Mouse (Mus musculus): ENCODE measurements around the gene Rarg. TPM values are rescaled to one million over a fixed set of nuclear protein-coding genes. Genes with fewer than 3 reads are reported as not detected.

The Rarg gene
- polyA plus RNA-seq, 1 experiment, result 0.09 TPM

DNA sequence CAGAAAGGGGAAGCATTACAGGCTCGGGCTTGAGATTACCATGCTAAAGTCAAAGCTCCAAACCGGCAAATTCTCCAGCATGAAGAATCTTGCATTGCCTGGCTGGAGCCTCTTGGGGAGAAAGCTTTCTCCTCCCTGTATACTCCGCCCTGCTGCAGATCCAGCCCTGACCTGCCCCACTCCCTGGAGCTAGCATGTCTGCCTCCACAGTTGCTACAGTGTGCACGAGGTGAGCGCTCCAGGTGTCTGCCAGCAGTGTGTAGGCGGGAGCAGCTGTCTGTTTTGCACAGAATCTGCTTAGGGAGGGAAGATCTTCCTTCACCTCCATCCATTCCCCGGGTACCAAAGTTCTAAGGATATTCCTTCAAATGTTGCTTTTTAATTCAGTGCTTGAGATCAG, 5.3 kb upstream of the Rarg start:
- peaks cover 2% of the 10 kb centered on the region; the same call in 1 of the 2 replicates for H3K9me3 ChIP-seq (ENCODE audit: control insufficient read depth, low read length)
- peaks cover 52% of the 10 kb centered on the region for H3K27me3 ChIP-seq (ENCODE audit: control insufficient read depth)
- TF ChIP-seq TAL1 (IDR thresholded peaks at IDR 0.05; ENCODE audit: low read length) (no peak), GATA1 (IDR thresholded peaks at IDR 0.05; ENCODE audit: low read length) (no peak)
- no peak overlapping the region for H3K4me3 ChIP-seq (replicated peaks)
- H3K36me3 ChIP-seq (ENCODE audit: control insufficient read depth), result no peaks in the 10 kb centered on the region
- H3K4me1 ChIP-seq (ENCODE audit: control insufficient read depth), result peaks cover 5% of the 10 kb centered on the region

GRCm38 (mm10) chr15:102258581-102259253, 1.4 kb upstream of the Rarg start:
- peaks cover 5% of the 10 kb centered on the region for H3K4me1 ChIP-seq (ENCODE audit: control insufficient read depth)
- peaks cover 2% of the 10 kb centered on the region; the same call in 1 of the 2 replicates for H3K9me3 ChIP-seq (ENCODE audit: control insufficient read depth, low read length)
- no peak for TF ChIP-seq TAL1 (IDR thresholded peaks at IDR 0.05; ENCODE audit: low read length)
- H3K27me3 ChIP-seq (ENCODE audit: control insufficient read depth), result peaks cover 84% of the 10 kb centered on the region
- no peak overlapping the region for H3K4me3 ChIP-seq (replicated peaks)
- no peaks in the 10 kb centered on the region for H3K36me3 ChIP-seq (ENCODE audit: control insufficient read depth)

- H3K36me3 ChIP-seq (ENCODE audit: control insufficient read depth), result no peaks in the 10 kb centered on the region
- H3K4me3 ChIP-seq (replicated peaks), result no peak overlapping the region
- H3K27me3 ChIP-seq (ENCODE audit: control insufficient read depth), result peaks cover 87% of the 10 kb centered on the region
- H3K4me1 ChIP-seq (ENCODE audit: control insufficient read depth), result peaks cover 5% of the 10 kb centered on the region
- peaks cover 2% of the 10 kb centered on the region; the same call in 1 of the 2 replicates for H3K9me3 ChIP-seq (ENCODE audit: control insufficient read depth, low read length)
- TF ChIP-seq GATA1 (IDR thresholded peaks at IDR 0.05; ENCODE audit: low read length) (no peak), TAL1 (IDR thresholded peaks at IDR 0.05; ENCODE audit: low read length) (no peak)
Observed at GRCm38 (mm10) chr15:102258076-102258470, 756 bp upstream of the Rarg start.

GRCm38 (mm10) chr15:102256431-102257201, 701 bp downstream of the Rarg start:
- no peak for TF ChIP-seq GATA1 (IDR thresholded peaks at IDR 0.05; ENCODE audit: low read length)
- TF ChIP-seq TAL1 (IDR thresholded peaks at IDR 0.05; ENCODE audit: low read length), result no peak
- no peak overlapping the region for H3K4me3 ChIP-seq (replicated peaks)
- peaks cover 5% of the 10 kb centered on the region for H3K4me1 ChIP-seq (ENCODE audit: control insufficient read depth)
- peaks cover 2% of the 10 kb centered on the region; the same call in 1 of the 2 replicates for H3K9me3 ChIP-seq (ENCODE audit: control insufficient read depth, low read length)
- peaks cover 88% of the 10 kb centered on the region for H3K27me3 ChIP-seq (ENCODE audit: control insufficient read depth)
- H3K36me3 ChIP-seq (ENCODE audit: control insufficient read depth), result no peaks in the 10 kb centered on the region

GRCm38 (mm10) chr15:102255547-102256255, 1.6 kb downstream of the Rarg start:
- peaks cover 5% of the 10 kb centered on the region for H3K4me1 ChIP-seq (ENCODE audit: control insufficient read depth)
- peaks cover 2% of the 10 kb centered on the region; the same call in 1 of the 2 replicates for H3K9me3 ChIP-seq (ENCODE audit: control insufficient read depth, low read length)
- TF ChIP-seq GATA1 (IDR thresholded peaks at IDR 0.05; ENCODE audit: low read length), result no peak
- TF ChIP-seq TAL1 (IDR thresholded peaks at IDR 0.05; ENCODE audit: low read length), result no peak
- no peaks in the 10 kb centered on the region for H3K36me3 ChIP-seq (ENCODE audit: control insufficient read depth)
- no peak overlapping the region for H3K4me3 ChIP-seq (replicated peaks)
- peaks cover 93% of the 10 kb centered on the region for H3K27me3 ChIP-seq (ENCODE audit: control insufficient read depth)

- no peaks in the 10 kb centered on the region for H3K36me3 ChIP-seq (ENCODE audit: control insufficient read depth)
- TF ChIP-seq GATA1 (IDR thresholded peaks at IDR 0.05; ENCODE audit: low read length) (no peak), TAL1 (IDR thresholded peaks at IDR 0.05; ENCODE audit: low read length) (no peak)
- peaks cover 19% of the 10 kb centered on the region for H3K4me1 ChIP-seq (ENCODE audit: control insufficient read depth)
- H3K27me3 ChIP-seq (ENCODE audit: control insufficient read depth), result peaks cover 96% of the 10 kb centered on the region
- H3K9me3 ChIP-seq (ENCODE audit: control insufficient read depth, low read length), result no peaks in the 10 kb centered on the region; the same call in 1 of the 2 replicates
- no peak overlapping the region for H3K4me3 ChIP-seq (replicated peaks)
Observed at GRCm38 (mm10) chr15:102250521-102250920, 6.8 kb downstream of the Rarg start.

DNA sequence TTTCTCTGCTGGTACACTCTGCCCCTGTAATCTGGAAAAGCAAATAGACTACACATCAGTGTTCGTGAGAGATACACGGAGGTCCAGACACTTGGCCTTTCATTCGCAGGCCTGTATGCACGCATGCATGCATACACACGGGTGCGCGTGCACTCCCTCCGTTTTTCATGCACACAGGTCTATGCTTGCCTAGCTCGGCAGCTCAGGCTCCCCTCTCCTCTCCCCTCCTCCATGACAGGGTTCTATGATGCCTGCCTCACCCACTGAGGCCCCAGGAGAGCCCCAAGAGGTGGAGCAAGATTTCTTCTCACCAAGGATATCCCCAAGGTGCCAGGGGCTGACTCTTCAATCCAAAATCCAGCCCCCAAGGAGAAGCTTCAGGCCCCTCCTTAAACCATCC, 7.3 kb downstream of the Rarg start:
- Histone ChIP-seq H3K4me3 (replicated peaks) (no peak overlapping the region), H3K36me3 (ENCODE audit: control insufficient read depth) (no peaks in the 10 kb centered on the region), H3K4me1 (ENCODE audit: control insufficient read depth) (peaks cover 19% of the 10 kb centered on the region), H3K27me3 (ENCODE audit: control insufficient read depth) (peaks cover 96% of the 10 kb centered on the region), H3K9me3 (ENCODE audit: control insufficient read depth, low read length) (no peaks in the 10 kb centered on the region; the same call in 1 of the 2 replicates)
- TF ChIP-seq GATA1 (IDR thresholded peaks at IDR 0.05; ENCODE audit: low read length) (no peak), TAL1 (IDR thresholded peaks at IDR 0.05; ENCODE audit: low read length) (no peak)

DNA sequence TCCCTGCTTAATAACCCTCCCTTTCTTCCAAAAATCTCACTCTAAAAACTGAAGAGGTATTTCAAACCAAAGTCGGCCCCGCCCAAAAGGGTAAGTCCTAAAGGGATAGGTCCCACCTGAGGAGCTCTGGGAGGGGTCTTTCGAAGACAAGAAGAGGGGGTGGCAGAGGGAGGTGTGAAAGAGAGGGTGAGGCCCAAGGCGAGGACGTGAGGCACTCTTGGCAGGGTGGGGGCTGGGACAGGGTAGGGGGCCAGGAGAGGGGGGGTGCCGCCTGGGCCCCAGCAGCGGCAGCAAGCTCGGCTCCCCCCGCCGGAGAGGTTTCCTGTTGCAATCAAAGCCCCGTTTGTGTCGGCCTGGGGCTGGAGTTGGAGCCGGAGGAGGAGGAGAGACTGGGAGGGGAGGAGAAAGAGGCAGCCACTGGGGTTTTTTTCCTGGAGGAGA, 8.0 kb downstream of the Rarg start:
- Histone ChIP-seq H3K4me1 (ENCODE audit: control insufficient read depth) (peaks cover 19% of the 10 kb centered on the region), H3K27me3 (ENCODE audit: control insufficient read depth) (peaks cover 98% of the 10 kb centered on the region)

DNA sequence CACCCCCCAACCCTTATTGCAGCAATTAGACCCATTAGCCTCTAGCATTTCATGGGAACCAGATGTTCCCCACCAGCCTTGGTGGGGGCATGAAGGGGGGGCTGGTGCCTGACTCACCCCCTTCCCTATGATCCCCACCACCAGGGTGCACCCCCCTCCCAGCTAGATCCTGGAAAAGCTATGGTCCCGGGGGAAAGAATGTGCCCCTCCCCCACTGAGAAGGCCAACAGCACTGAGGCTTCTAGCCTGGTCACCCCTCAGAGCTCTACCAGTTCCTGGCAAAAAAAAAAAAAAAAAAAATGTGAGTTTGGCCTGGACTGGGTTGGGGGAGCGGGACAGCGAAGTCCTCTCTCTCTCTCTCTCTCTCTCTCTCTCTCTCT, 8.5 kb downstream of the Rarg start:
- H3K4me3 ChIP-seq (replicated peaks), result no peak overlapping the region
- no peaks in the 10 kb centered on the region for H3K36me3 ChIP-seq (ENCODE audit: control insufficient read depth)
- H3K9me3 ChIP-seq (ENCODE audit: control insufficient read depth, low read length), result no peaks in the 10 kb centered on the region; the same call in 1 of the 2 replicates
- H3K4me1 ChIP-seq (ENCODE audit: control insufficient read depth), result peaks cover 19% of the 10 kb centered on the region
- TF ChIP-seq GATA1 (IDR thresholded peaks at IDR 0.05; ENCODE audit: low read length) (no peak), TAL1 (IDR thresholded peaks at IDR 0.05; ENCODE audit: low read length) (no peak)
- peaks cover 98% of the 10 kb centered on the region for H3K27me3 ChIP-seq (ENCODE audit: control insufficient read depth)

More for the DNA sequence above, 8.0 kb downstream of the Rarg start:
- H3K9me3 ChIP-seq (ENCODE audit: control insufficient read depth, low read length), result no peaks in the 10 kb centered on the region; the same call in 1 of the 2 replicates
- TF ChIP-seq TAL1 (IDR thresholded peaks at IDR 0.05; ENCODE audit: low read length) (no peak), GATA1 (IDR thresholded peaks at IDR 0.05; ENCODE audit: low read length) (no peak)
- H3K36me3 ChIP-seq (ENCODE audit: control insufficient read depth), result no peaks in the 10 kb centered on the region
- H3K4me3 ChIP-seq (replicated peaks), result no peak overlapping the region

All from erythroblast, embryonic 14.5 days (primary cell).